Comparison of ENCODE assay signal across 22 mouse cellular contexts in the genomic region with DNA sequence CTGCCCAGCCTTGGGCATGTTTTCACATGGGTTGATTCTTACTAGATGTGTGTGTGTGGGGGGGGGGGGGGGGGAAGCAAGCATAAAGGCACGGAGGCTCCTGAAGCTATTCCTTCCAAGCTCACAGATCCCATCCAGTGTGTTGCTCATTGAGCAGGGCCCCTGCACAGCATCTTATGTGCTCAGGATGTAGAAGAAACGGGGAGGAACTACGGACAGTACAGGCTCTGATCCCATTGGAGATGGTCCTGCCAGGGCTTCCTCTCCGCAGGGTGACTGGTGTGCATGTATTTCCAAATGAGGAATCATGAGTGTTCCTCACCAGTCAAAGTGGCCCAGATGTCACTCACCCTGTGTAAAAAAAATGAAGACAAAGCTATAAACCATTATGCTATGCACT. TPM values are rescaled to one million over a fixed set of nuclear protein-coding genes. Genes with fewer than 3 reads are reported as not detected.
"Had no signal": no experiment of that assay in that cellular context is flagged by ENCODE, and none has a peak within 500 bp of the region (broad histone marks: within the 10 kb centered on the region; RNA-seq: fewer than 3 reads in every experiment).

No protein-coding gene starts in this region.

- H3K36me3 ChIP-seq: limb, embryonic 13.5 days had no signal

- DNase-seq: kidney, adult 11 months; kidney, postnatal 10 days; kidney, postnatal 4 days; left cerebral cortex, postnatal 4 days; lung, adult 18-20 months; right cerebral cortex, postnatal 4 days; spleen, adult 18-20 months; thymus, adult 18-20 months; thymus, postnatal 14 days had no signal

- H3K4me3 ChIP-seq: layer of hippocampus, adult 2 months; limb, embryonic 13.5 days had no signal

- H3K27ac ChIP-seq: layer of hippocampus, adult 2 months; limb, embryonic 13.5 days; liver, embryonic 14.5 days had no signal

- H3K4me2 ChIP-seq: limb, embryonic 13.5 days had no signal

- H3K9ac ChIP-seq: limb, embryonic 13.5 days; liver, embryonic 14.5 days had no signal

- H3K9me3 ChIP-seq: limb, embryonic 13.5 days had no signal

RNA-seq across cellular contexts. Expression of gene 1700113H08Rik, which starts 42.8 kb away (rescaled TPM):
- total RNA-seq: layer of hippocampus, adult 2 months; layer of hippocampus, postnatal 14 days; left cerebral cortex, adult 18-20 months; left cerebral cortex, postnatal 10 days; left cerebral cortex, postnatal 4 days; liver, adult 2 months; megakaryocyte-erythroid progenitor cell, adult 5-6 weeks; monocyte, adult 5-6 weeks; neutrophil, adult 5-6 weeks had no signal
- polyA plus RNA-seq: kidney, embryonic 14.5 days; limb, embryonic 13.5 days; liver, adult 2 months; liver, embryonic 14.5 days; lung, embryonic 16.5 days; stomach, embryonic 14.5 days had no signal
